Mouse (Mus musculus) heart, embryonic 15.5 days (tissue): ENCODE results near the gene Tspan18. TPM values are rescaled to one million over a fixed set of nuclear protein-coding genes. Genes with fewer than 3 reads are reported as not detected.

Experiments
- ATAC-seq: fragments of 200-750 bp; cut with Nextera tagmentation; replicated peaks from 2 replicates; pipeline ENCODE4 v1.8.0; 2017; ENCODE audit warnings: low read depth, moderate TSS enrichment; ENCODE audit not compliant: insufficient number of reproducible peaks, insufficient read depth, low FRiP score
- H3K27ac ChIP-seq: fragments of 300-500 bp; sonication (generic); 2 replicates; pipeline ENCODE4 v1.5.1; 2015; ENCODE audit warnings: mild to moderate bottlenecking, inconsistent platforms
- H3K27me3 ChIP-seq: fragments of 300-500 bp; sonication (generic); 2 replicates; pipeline ENCODE4 v1.6.1; 2015; ENCODE audit warnings: inconsistent platforms
- H3K36me3 ChIP-seq: fragments of 300-500 bp; sonication (generic); 2 replicates; pipeline ENCODE4 v1.6.1; 2015; ENCODE audit warnings: mild to moderate bottlenecking, inconsistent platforms
- H3K4me1 ChIP-seq: fragments of 300-500 bp; sonication (generic); replicated peaks from 2 replicates; pipeline ENCODE4 v1.6.1; 2015; ENCODE audit warnings: inconsistent platforms
- H3K4me2 ChIP-seq: fragments of 300-500 bp; sonication (generic); 2 replicates; pipeline ENCODE4 v1.6.1; 2015; ENCODE audit warnings: inconsistent platforms, mild to moderate bottlenecking, moderate library complexity
- H3K4me3 ChIP-seq: fragments of 300-500 bp; sonication (generic); 2 replicates; pipeline ENCODE4 v1.5.1; 2015; ENCODE audit warnings: mild to moderate bottlenecking, inconsistent platforms
- H3K9ac ChIP-seq: fragments of 300-500 bp; sonication (generic); 2 replicates; pipeline ENCODE4 v1.6.1; 2015; ENCODE audit warnings: mild to moderate bottlenecking, inconsistent platforms
- H3K9me3 ChIP-seq: fragments of 300-500 bp; sonication (generic); replicated peaks from 2 replicates; pipeline ENCODE4 v1.6.1; 2016; ENCODE audit warnings: inconsistent platforms
- WGBS: fragments of 180-500 bp; shearing (Covaris S2); methylation state at CpG from one replicate; pipeline ENCODE4 v1.1.7; 2015; ENCODE audit warnings: mixed read lengths; 5-methylcytosine and 5-hydroxymethylcytosine counted together
- polyA plus RNA-seq: library from polyadenylated mRNA; unstranded; fragments of >200 nt; fragmentation: Nextera tagmentation; extraction: Ambion mirVana; gene quantifications from 2 replicates; pipeline ENCODE4 v1.2.1, GENCODE M21; 2015

Gene Tspan18
- polyA plus RNA-seq, 1 experiment from 2014 or later = 31.7 TPM

GRCm38 (mm10) chr2:93361454-93361853 is 27.1 kb upstream of the Tspan18 start:
- H3K27ac ChIP-seq = no peak overlapping the region
- H3K4me3 ChIP-seq = no peak overlapping the region
- no peak overlapping the region for H3K9ac ChIP-seq
- no peak overlapping the region for H3K4me2 ChIP-seq
- H3K27me3 ChIP-seq = no peaks in the 10 kb centered on the region
- no peak for ATAC-seq
- WGBS = 19% methylated on average over 5 of the region's 5 CpGs
- no peaks in the 10 kb centered on the region for H3K4me1 ChIP-seq
- no peaks in the 10 kb centered on the region for H3K36me3 ChIP-seq
- H3K9me3 ChIP-seq = no peaks in the 10 kb centered on the region

- H3K36me3 ChIP-seq = no peaks in the 10 kb centered on the region
- H3K4me2 ChIP-seq = no peak overlapping the region
- ATAC-seq = no peak
- H3K9ac ChIP-seq = no peak overlapping the region
- WGBS = 57% methylated on average over 6 of the region's 6 CpGs
- no peaks in the 10 kb centered on the region for H3K9me3 ChIP-seq
- H3K27ac ChIP-seq = no peak overlapping the region
- H3K4me1 ChIP-seq = no peaks in the 10 kb centered on the region
- no peak overlapping the region for H3K4me3 ChIP-seq
- no peaks in the 10 kb centered on the region for H3K27me3 ChIP-seq
These were observed 26.0 kb upstream of the Tspan18 start for GRCm38 (mm10) chr2:93360310-93360709.

- WGBS = 63% methylated on average over 2 of the region's 2 CpGs
These were observed 23.1 kb upstream of the Tspan18 start for GRCm38 (mm10) chr2:93357391-93357790.

GRCm38 (mm10) chr2:93355845-93356244 is 21.5 kb upstream of the Tspan18 start:
- Histone ChIP-seq H3K36me3 (no peaks in the 10 kb centered on the region), H3K4me2 (no peak overlapping the region), H3K9ac (no peak overlapping the region), H3K9me3 (no peaks in the 10 kb centered on the region), H3K4me3 (no peak overlapping the region), H3K27me3 (no peaks in the 10 kb centered on the region), H3K4me1 (peaks cover 11% of the 10 kb centered on the region), H3K27ac (no peak overlapping the region)
- no peak for ATAC-seq
- WGBS = 69% methylated on average over 7 of the region's 7 CpGs

More at GRCm38 (mm10) chr2:93357391-93357790, 23.1 kb upstream of the Tspan18 start:
- Histone ChIP-seq H3K4me3 (no peak overlapping the region), H3K27me3 (no peaks in the 10 kb centered on the region), H3K9ac (no peak overlapping the region), H3K36me3 (no peaks in the 10 kb centered on the region), H3K4me2 (no peak overlapping the region), H3K27ac (no peak overlapping the region), H3K9me3 (no peaks in the 10 kb centered on the region), H3K4me1 (peaks cover 11% of the 10 kb centered on the region)
- ATAC-seq = no peak

GRCm38 (mm10) chr2:93354621-93355020 is 20.3 kb upstream of the Tspan18 start:
- Histone ChIP-seq H3K36me3 (no peaks in the 10 kb centered on the region), H3K4me1 (peaks cover 15% of the 10 kb centered on the region), H3K4me3 (no peak overlapping the region), H3K9ac (no peak overlapping the region), H3K27me3 (no peaks in the 10 kb centered on the region), H3K9me3 (no peaks in the 10 kb centered on the region), H3K4me2 (no peak overlapping the region), H3K27ac (0 out of 2 replicates have a peak overlapping the region, but pooled peaks have one; percentile 22)
- ATAC-seq = no peak
- 64% methylated on average over 1 of the region's 1 CpGs for WGBS

GRCm38 (mm10) chr2:93353725-93354124 is 19.4 kb upstream of the Tspan18 start:
- no peak overlapping the region for H3K9ac ChIP-seq
- H3K4me3 ChIP-seq = no peak overlapping the region
- H3K36me3 ChIP-seq = no peaks in the 10 kb centered on the region
- no peaks in the 10 kb centered on the region for H3K27me3 ChIP-seq
- no peak overlapping the region for H3K4me2 ChIP-seq
- peak; percentile 68; the same call in 1 of the 2 replicates for ATAC-seq
- no peaks in the 10 kb centered on the region for H3K9me3 ChIP-seq
- peak overlapping the region; percentile 70 for H3K27ac ChIP-seq
- H3K4me1 ChIP-seq = peaks cover 15% of the 10 kb centered on the region
- 30% methylated on average over 4 of the region's 4 CpGs for WGBS

GRCm38 (mm10) chr2:93352915-93353685 is 18.8 kb upstream of the Tspan18 start:
- Histone ChIP-seq H3K27me3 (no peaks in the 10 kb centered on the region), H3K9me3 (no peaks in the 10 kb centered on the region), H3K9ac (no peak overlapping the region), H3K4me2 (no peak overlapping the region), H3K36me3 (no peaks in the 10 kb centered on the region), H3K4me3 (no peak overlapping the region), H3K27ac (peak overlapping the region; percentile 70), H3K4me1 (peaks cover 15% of the 10 kb centered on the region)
- WGBS = 67% methylated on average over 8 of the region's 8 CpGs
- no peak for ATAC-seq

- H3K27ac ChIP-seq = no peak overlapping the region
- no peaks in the 10 kb centered on the region for H3K36me3 ChIP-seq
- H3K27me3 ChIP-seq = no peaks in the 10 kb centered on the region
- H3K9ac ChIP-seq = no peak overlapping the region
- no peaks in the 10 kb centered on the region for H3K9me3 ChIP-seq
- 50% methylated on average over 7 of the region's 7 CpGs for WGBS
- H3K4me2 ChIP-seq = no peak overlapping the region
- peaks cover 19% of the 10 kb centered on the region for H3K4me1 ChIP-seq
- ATAC-seq = no peak
- no peak overlapping the region for H3K4me3 ChIP-seq
These were observed 17.0 kb upstream of the Tspan18 start for GRCm38 (mm10) chr2:93351352-93351751.

GRCm38 (mm10) chr2:93347018-93347417 is 12.7 kb upstream of the Tspan18 start:
- Histone ChIP-seq H3K4me3 (no peak overlapping the region), H3K36me3 (no peaks in the 10 kb centered on the region), H3K9ac (no peak overlapping the region), H3K27me3 (no peaks in the 10 kb centered on the region), H3K9me3 (no peaks in the 10 kb centered on the region), H3K4me1 (peaks cover 11% of the 10 kb centered on the region), H3K4me2 (no peak overlapping the region), H3K27ac (no peak overlapping the region; the same call in 1 of the 2 replicates)
- no peak for ATAC-seq
- WGBS = 74% methylated on average over 5 of the region's 5 CpGs

GRCm38 (mm10) chr2:93346609-93347008 is 12.3 kb upstream of the Tspan18 start:
- H3K4me2 ChIP-seq = no peak overlapping the region
- H3K9ac ChIP-seq = no peak overlapping the region
- H3K36me3 ChIP-seq = no peaks in the 10 kb centered on the region
- no peak for ATAC-seq
- H3K27ac ChIP-seq = no peak overlapping the region; the same call in 1 of the 2 replicates
- 20% methylated on average over 6 of the region's 6 CpGs for WGBS
- no peaks in the 10 kb centered on the region for H3K9me3 ChIP-seq
- no peaks in the 10 kb centered on the region for H3K27me3 ChIP-seq
- peaks cover 11% of the 10 kb centered on the region for H3K4me1 ChIP-seq
- no peak overlapping the region for H3K4me3 ChIP-seq

GRCm38 (mm10) chr2:93345663-93346268 is 11.5 kb upstream of the Tspan18 start:
- Histone ChIP-seq H3K27ac (peak overlapping the region; percentile 17; the same call in 1 of the 2 replicates), H3K36me3 (no peaks in the 10 kb centered on the region), H3K4me3 (no peak overlapping the region), H3K27me3 (no peaks in the 10 kb centered on the region), H3K4me1 (peaks cover 11% of the 10 kb centered on the region), H3K9ac (no peak overlapping the region), H3K4me2 (no peak overlapping the region), H3K9me3 (no peaks in the 10 kb centered on the region)
- no peak for ATAC-seq
- 36% methylated on average over 5 of the region's 5 CpGs for WGBS
